Mouse (Mus musculus) stomach, postnatal 0 days (tissue): ENCODE results near the gene Elf2.
A peak's percentile ranks its signal among the peaks of the same experiment; 100 is the strongest.

Experiments used
- CTCF ChIP-seq: IDR thresholded peaks from 2 replicates; pipeline ENCODE4 v1.5.1; 2016; ENCODE audit warnings: antibody characterized with exemption, low read depth, mild to moderate bottlenecking, moderate library complexity
- EP300 ChIP-seq: optimal IDR thresholded peaks from 2 replicates; pipeline ENCODE3; 2016; ENCODE audit warnings: antibody characterized with exemption

DNA sequence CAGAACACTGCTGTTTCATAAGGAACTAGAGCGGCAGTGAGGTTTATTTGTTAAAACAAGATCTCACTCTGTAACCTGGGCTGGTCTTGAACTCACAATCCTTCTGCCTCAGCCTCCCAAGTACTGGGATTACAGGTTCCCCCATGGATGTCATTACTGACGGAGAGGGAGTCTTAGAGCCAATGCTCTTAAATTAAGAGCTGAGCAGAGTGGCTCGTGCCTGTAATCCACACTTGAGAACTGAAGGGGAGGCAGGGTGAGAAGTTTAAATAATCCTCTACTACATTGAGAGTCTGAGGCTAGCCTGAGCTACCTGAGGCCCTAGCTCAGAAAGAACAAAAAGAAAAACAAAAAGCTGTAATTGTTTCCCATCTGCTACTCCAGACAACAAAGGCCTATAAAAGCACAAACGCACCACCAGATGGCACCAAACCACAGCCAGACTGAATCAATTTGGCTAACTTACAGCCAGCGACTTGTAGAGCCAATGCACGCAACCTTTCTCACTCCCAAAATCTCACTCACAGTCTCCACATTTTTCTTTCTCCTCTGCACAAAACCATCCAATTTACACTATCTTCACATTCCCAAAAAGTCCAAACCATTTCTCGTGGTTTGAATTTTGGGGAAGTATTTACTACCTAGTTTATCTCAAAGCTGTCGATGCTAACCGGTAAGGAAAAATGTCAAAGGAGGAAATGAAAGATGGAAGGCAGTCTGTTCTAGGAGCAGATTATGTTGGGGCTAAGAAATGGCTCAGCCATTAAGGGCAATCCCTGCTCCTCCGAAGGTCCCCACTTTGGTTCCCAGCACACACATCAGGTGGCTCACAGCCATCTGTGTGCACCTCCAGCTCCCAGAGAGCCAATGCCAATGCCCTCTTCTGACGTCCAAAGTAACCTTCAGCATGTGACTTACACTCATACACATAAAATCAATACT, 51.3 kb downstream of the Elf2 start:
- TF ChIP-seq CTCF (peak; percentile 92), EP300 (no peak)
